Mouse (Mus musculus) forebrain, embryonic 11.5 days (tissue): ENCODE measurements around the gene H2-Q10. TPM values are rescaled to one million over a fixed set of nuclear protein-coding genes. Genes with fewer than 3 reads are reported as not detected.
A peak's percentile ranks its signal among the peaks of the same experiment; 100 is the strongest.
"Not testable (repeated sequence)": the region's sequence is repeated elsewhere in the genome, so short reads cannot be mapped to it uniquely, and the experiment has no call there.

Source experiments
- ATAC-seq: fragments of 200-750 bp; cut with Nextera tagmentation; replicated peaks from 2 replicates; pipeline ENCODE4 v1.8.0; 2017; ENCODE audit warnings: moderate TSS enrichment; ENCODE audit not compliant: low FRiP score
- DNase-seq: peaks from one replicate; pipeline ENCODE4 v3.0.0-alpha.2; 2017; ENCODE audit warnings: low spot score
- H3K27ac ChIP-seq: fragments of 300-500 bp; sonication (generic); 2 replicates; pipeline ENCODE4 v1.5.1; 2014; ENCODE audit warnings: low read depth, low read length
- H3K27me3 ChIP-seq: fragments of 300-500 bp; sonication (generic); 2 replicates; pipeline ENCODE4 v1.6.1; 2014; ENCODE audit warnings: mild to moderate bottlenecking, low read length, mixed read lengths; ENCODE audit not compliant: control insufficient read depth, insufficient read depth
- H3K36me3 ChIP-seq: fragments of 300-500 bp; sonication (generic); 2 replicates; pipeline ENCODE4 v1.6.1; 2014; ENCODE audit warnings: mild to moderate bottlenecking, low read length, moderate library complexity, mixed read lengths; ENCODE audit not compliant: control insufficient read depth, insufficient read depth
- H3K4me1 ChIP-seq: fragments of 300-500 bp; sonication (generic); replicated peaks from 2 replicates; pipeline ENCODE4 v1.6.1; 2014; ENCODE audit warnings: low read length, mixed read lengths; ENCODE audit not compliant: control insufficient read depth, insufficient read depth
- H3K4me2 ChIP-seq: fragments of 300-500 bp; sonication (generic); 2 replicates; pipeline ENCODE4 v1.6.1; 2014; ENCODE audit warnings: low read depth, mild to moderate bottlenecking, low read length, moderate library complexity, mixed read lengths; ENCODE audit not compliant: severe bottlenecking
- H3K4me3 ChIP-seq: fragments of 300-500 bp; sonication (generic); 2 replicates; pipeline ENCODE4 v1.5.1; 2014; ENCODE audit warnings: low read depth, low read length
- H3K9ac ChIP-seq: fragments of 300-500 bp; sonication (generic); 2 replicates; pipeline ENCODE4 v1.6.1; 2014; ENCODE audit warnings: low read length
- H3K9me3 ChIP-seq: fragments of 300-500 bp; sonication (generic); 2 replicates; pipeline ENCODE4 v1.6.1; 2016; ENCODE audit warnings: low read length, mixed read lengths; ENCODE audit not compliant: control insufficient read depth
- WGBS: fragments of 180-500 bp; shearing (Covaris S2); extraction: QIAGEN DNeasy Blood & Tissue Kit; methylation state at CpG from one replicate; pipeline ENCODE4 v1.1.7; 2014; 5-methylcytosine and 5-hydroxymethylcytosine counted together
- polyA plus RNA-seq: library from polyadenylated mRNA; unstranded; fragments of >200 nt; fragmentation: Nextera tagmentation; extraction: Ambion mirVana; gene quantifications from 2 replicates; pipeline ENCODE4 v1.2.1, GENCODE M21; 2014

H2-Q10 gene
- 0.07 and 0.12 TPM in 2 replicates for polyA plus RNA-seq

DNA sequence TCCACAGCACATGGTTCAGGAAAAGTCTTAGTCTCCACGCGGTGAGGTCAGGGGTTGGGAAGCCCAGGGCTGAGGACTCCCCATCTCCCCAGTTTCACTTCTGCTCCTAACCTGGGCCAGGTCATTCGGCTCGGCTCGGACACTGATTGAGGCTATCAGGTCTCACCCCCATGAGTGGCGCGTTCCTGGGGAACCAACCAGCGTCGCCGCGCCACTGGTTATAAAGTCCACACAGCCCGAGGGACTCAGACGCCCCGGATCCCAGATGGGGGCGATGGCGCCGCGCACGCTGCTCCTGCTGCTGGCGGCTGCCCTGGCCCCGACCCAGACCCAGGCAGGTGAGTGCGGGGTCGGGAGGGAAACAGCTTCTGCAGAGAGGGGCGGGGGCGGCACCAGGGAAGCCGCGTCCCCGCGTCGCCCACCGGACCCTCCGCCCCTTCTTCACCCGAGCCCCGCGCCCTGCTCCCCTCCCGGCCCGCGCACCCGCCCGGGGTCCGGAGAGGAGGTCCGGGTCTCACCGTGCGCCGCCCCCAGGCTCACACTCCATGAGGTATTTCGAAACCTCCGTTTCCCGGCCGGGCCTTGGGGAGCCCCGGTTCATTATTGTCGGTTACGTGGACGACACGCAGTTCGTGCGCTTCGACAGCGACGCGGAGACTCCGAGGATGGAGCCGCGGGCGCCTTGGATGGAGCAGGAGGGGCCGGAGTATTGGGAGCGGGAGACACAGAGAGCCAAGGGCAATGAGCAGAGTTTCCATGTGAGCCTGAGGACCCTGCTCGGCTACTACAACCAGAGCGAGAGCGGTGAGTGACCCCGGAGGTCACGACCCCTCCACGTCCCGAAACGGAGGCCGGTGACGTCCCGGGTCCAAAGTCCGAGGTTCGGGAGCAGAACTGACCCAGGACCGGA is at the start of gene H2-Q10:
Gene H2-Q10 (plus strand): TSS at position 248 of the 910 bp plus-strand sequence.
- peaks cover 19% of the 10 kb centered on the region for H3K27me3 ChIP-seq
- H3K4me3 ChIP-seq, result peak within 1 kb of the TSS; percentile 31
- H3K4me2 ChIP-seq, result peak within 1 kb of the TSS; percentile 61
- peak; percentile 59 for DNase-seq
- H3K36me3 ChIP-seq, result no peaks in the 10 kb centered on the region
- H3K9ac ChIP-seq, result peak within 1 kb of the TSS; percentile 29; the same call in 1 of the 2 replicates
- no peak within 1 kb of the TSS for H3K27ac ChIP-seq
- peaks cover 3% of the 10 kb centered on the region; the same call in 1 of the 2 replicates for H3K4me1 ChIP-seq
- WGBS, result 1% methylated on average over 78 of the region's 80 CpGs
- ATAC-seq, result no peak
- no peaks in the 10 kb centered on the region for H3K9me3 ChIP-seq

GRCm38 (mm10) chr17:35420206-35420810 is 49.6 kb upstream of the H2-Q10 start:
- not testable (repeated sequence) for H3K4me3 ChIP-seq, H3K36me3 ChIP-seq, H3K27ac ChIP-seq, H3K4me2 ChIP-seq, DNase-seq, H3K4me1 ChIP-seq, H3K27me3 ChIP-seq, H3K9me3 ChIP-seq, H3K9ac ChIP-seq, ATAC-seq
- 14% methylated on average over 11 of the region's 11 CpGs for WGBS

DNA sequence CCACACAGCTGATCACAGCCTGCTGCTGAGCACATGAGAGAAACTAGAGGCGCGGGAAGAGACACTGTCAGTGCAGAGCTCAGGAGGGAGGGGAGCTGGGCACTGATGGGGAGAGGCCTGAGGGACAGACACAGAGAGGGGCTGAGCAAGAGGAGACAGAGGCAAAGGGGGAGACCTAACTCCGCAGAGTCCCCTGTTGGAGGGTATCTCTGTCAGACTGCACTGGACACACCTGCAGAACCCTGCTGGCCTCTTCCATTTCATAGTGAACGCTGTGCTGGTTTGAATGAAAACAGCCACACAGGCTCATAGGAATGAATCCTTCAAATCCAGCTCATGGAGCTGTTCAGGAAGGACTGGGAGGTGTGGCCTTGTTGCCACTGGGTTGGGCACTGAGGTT is 48.6 kb upstream of the H2-Q10 start:
- not testable (repeated sequence) for H3K4me2 ChIP-seq, H3K36me3 ChIP-seq, H3K9ac ChIP-seq, H3K4me3 ChIP-seq, H3K27ac ChIP-seq, H3K4me1 ChIP-seq, H3K9me3 ChIP-seq, DNase-seq, ATAC-seq
- peaks cover 13% of the 10 kb centered on the region for H3K27me3 ChIP-seq
- 88% methylated on average over 4 of the region's 4 CpGs for WGBS

GRCm38 (mm10) chr17:35422360-35422759 is 47.5 kb upstream of the H2-Q10 start:
- H3K4me3 ChIP-seq, H3K4me2 ChIP-seq, H3K4me1 ChIP-seq, H3K36me3 ChIP-seq, H3K9me3 ChIP-seq, H3K9ac ChIP-seq, DNase-seq, H3K27ac ChIP-seq, ATAC-seq: not testable (repeated sequence)
- peaks cover 13% of the 10 kb centered on the region for H3K27me3 ChIP-seq
- 91% methylated on average over 5 of the region's 5 CpGs for WGBS

DNA sequence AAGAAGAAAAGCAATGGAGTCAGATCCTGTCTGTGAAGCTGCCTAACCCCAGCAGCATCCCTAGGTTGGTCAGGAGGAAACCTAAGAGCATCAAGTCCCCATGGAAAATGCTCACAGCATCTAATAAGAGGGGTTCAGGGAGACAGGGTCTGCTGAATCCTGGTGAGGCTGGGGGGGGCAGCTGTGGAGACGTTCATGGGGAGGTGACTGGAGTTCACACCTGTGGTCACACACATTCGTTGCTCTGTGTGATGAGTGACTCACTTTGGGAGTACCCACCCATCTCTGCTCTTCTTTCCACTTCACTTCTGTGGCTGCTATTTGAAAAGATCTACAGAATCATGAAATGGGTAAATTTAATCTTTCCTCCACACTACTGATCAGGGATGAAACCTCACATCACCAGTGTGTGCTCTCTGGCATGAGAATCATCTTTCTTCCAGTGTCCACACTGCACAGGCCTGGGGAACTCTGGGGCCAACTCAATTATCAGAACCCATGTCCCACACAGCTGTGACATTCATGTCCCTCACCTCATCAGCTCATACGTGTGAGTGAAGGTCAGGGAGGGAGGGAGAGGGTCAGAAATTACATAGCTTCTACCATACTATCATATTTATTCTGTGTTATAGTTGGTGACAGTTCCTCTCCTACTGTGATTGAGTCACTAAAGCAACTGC is 46.6 kb upstream of the H2-Q10 start:
- not testable (repeated sequence) for H3K4me3 ChIP-seq, DNase-seq, H3K36me3 ChIP-seq, H3K4me1 ChIP-seq, H3K9ac ChIP-seq, ATAC-seq, H3K9me3 ChIP-seq, H3K4me2 ChIP-seq, H3K27ac ChIP-seq
- H3K27me3 ChIP-seq, result peaks cover 13% of the 10 kb centered on the region
- 74% methylated on average over 3 of the region's 3 CpGs for whole genome bisulfite sequencing

- not testable (repeated sequence) for H3K4me1 ChIP-seq, H3K4me3 ChIP-seq, ATAC-seq, H3K9me3 ChIP-seq, H3K27ac ChIP-seq, H3K4me2 ChIP-seq, H3K36me3 ChIP-seq, DNase-seq, H3K9ac ChIP-seq
- 83% methylated on average over 3 of the region's 3 CpGs for WGBS
- H3K27me3 ChIP-seq, result peaks cover 10% of the 10 kb centered on the region
These were observed 45.8 kb upstream of the H2-Q10 start for GRCm38 (mm10) chr17:35424106-35424505.

DNA sequence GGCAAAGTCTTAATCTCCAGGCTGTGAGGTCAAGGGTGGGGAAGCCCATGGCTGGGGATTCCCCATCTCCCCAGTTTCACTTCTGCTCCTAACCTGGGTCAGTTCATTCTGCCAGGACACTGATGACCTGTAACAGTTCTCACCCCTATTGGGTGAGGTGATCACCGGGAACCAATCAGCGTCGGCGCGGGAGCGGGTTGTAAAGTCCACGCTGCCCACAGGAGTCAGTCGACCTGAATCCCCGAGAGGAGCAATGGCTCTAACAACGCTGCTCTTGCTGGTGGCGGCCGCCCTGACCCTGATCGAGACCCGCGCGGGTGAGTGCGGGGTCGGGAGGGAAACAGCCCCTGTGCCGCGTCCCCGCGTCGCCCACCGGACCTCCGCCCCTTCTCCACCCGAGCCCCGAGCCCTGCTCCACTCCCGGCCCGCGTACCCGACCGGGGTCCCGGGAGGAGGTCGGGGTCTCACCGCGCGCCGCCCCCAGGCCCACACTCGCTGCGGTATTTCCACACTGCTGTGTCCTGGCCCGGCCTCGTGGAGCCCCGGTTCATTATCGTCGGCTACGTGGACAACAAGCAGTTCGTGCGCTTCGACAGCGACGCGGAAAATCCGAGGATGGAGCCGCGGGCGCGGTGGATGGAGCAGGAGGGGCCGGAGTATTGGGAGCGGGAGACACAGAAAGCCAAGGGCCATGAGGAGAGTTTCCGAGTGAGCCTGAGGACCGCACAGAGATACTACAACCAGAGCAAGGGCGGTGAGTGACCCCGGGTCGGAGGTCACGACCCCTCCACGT is 45.1 kb upstream of the H2-Q10 start, which contains the start of gene H2-Q6:
Gene H2-Q6 (plus strand): TSS at position 227 of the 793 bp plus-strand sequence.
- Histone ChIP-seq H3K27me3 (peaks cover 10% of the 10 kb centered on the region), H3K4me3 (peak within 1 kb of the TSS; percentile 28), H3K4me2 (peak within 1 kb of the TSS; percentile 58)
- 1% methylated on average over 48 of the region's 66 CpGs for whole genome bisulfite sequencing
- not testable (repeated sequence) for H3K36me3 ChIP-seq, H3K4me1 ChIP-seq, H3K27ac ChIP-seq, H3K9ac ChIP-seq, H3K9me3 ChIP-seq
- ATAC-seq, result peak; percentile 52
- peak; percentile 75 for DNase-seq

DNA sequence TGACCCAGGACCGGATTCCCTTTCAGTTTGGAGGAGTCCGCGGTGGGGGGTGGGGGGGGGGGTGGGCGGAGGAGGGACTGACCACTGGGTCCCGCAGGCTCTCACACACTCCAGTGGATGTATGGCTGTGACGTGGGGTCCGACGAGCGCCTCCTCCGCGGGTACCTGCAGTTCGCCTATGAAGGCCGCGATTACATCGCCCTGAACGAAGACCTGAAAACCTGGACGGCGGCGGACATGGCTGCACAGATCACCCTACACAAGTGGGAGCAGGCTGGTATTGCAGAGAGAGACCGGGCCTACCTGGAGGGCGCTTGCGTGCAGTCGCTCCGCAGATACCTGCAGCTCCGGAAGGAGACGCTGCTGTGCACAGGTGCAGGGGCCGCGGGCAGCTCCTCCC is 44.4 kb upstream of the H2-Q10 start:
- peak; percentile 60 for DNase-seq
- H3K27me3 ChIP-seq, result peaks cover 10% of the 10 kb centered on the region
- H3K9ac ChIP-seq, H3K9me3 ChIP-seq, H3K27ac ChIP-seq, H3K4me1 ChIP-seq, H3K36me3 ChIP-seq: not testable (repeated sequence)
- H3K4me3 ChIP-seq, result peak overlapping the region; percentile 28
- peak overlapping the region; percentile 58; the same call in 1 of the 2 replicates for H3K4me2 ChIP-seq
- ATAC-seq, result peak; percentile 36; the same call in 1 of the 2 replicates
- WGBS, result 15% methylated on average over 28 of the region's 28 CpGs
